Mouse (Mus musculus) kidney, postnatal 25 days (tissue): Measurements from ENCODE around the gene Vmp1.

ENCODE experiments used
- DNase-seq, 2 experiments: peaks; one replicate each; pipeline ENCODE4 v3.0.0; 2021; ENCODE audit warnings: mixed read lengths in 2 of 2

Vmp1 gene

DNA sequence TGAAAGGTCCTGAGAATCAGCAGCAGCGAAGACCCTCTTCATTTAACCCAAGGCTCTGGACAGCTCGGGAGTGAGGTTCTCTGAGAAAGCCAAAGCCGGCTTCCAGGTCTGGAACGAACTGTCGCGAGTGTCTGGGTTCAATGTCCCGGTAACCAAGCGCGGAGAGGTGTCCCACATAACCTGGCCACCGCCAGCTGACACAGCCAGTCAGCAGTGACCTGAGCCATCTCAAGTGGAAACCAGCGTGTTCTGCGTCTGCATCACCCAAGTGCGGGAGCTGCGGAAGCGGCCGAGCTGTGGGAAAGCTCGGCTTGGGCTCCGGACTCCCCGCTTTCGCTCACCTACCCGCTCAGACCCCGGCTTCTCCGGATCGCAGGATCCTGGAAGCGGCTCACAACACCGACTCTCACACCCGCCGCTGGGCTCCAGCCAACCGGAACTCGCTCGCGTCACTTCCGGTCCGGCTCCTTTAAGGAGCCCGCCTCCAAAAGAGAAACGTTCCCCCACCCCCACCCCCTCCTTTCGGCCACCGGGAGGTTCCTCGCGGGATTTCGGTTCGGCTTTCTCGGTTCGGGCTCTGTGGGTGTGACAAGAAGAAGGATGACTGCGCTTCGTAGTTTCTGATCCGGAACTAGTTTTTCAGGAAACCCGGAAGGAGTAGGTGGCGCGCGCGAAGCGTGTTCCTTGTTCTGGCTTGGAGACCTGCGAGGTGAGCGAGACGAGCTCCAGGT, at the start of gene Vmp1, which contains the start of gene Ptrh2:
Vmp1 (minus strand) TSS at position 442 of the 731 bp plus-strand sequence.
Ptrh2 (plus strand) TSS at position 591 of the 731 bp plus-strand sequence.
- peak; percentile 96 to 97 for DNase-seq

DNA sequence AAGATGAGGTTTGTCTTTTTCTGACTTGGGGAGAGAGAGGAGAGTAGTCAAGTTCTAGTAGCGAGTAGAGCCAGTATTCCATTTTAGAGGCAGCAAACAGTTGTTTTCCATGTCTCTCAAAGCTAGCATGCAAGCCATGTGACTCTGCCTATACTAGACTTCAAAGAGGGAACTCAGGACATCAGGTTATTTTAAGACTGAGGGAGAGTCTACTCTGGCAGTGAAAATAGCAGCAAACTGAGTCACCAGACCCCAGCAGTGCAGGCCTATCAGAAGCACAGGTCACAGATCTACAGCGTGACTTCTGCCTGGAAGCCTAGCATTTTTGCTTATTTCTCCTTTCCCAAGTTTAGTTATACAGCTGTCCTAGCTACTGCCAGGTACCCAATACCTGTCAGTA, 47.8 kb upstream of the Vmp1 start:
- no peak for DNase-seq

DNA sequence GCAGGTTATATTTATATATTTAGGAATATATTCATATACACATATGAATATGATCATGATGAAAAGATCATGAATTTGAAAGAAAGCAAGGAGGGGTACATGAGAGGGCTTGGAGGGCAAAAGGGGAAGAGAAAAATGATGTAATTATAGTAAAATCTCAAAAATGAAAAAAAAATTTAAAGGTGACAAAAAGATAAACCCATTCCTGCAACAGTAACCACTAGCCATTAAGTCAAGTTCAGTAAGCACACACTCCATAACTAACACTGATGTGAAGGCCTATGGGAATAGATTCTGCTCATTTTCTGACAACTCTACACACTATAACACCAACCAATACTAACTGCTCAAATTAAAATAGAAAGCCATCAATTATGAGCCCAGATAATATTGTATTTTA, 42.0 kb upstream of the Vmp1 start:
- no peak for DNase-seq

DNA sequence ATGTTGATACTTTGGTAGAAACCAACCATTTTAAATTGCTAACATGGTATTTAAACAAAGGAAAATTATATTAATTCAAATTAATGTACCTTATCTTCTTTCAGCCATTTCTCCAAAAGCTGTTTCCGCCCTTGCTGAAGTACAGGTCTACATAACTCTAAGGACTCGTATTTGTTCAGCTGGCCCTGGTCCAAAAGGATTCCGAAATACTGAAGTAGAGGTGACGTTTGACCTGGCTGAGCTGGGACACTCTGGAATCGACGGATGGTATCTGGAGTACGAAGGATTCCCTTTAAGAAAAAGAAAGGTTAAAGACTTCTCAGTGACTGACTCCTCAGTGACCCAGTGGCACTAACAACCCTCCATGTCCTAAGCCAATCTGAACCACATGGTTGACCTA, 41.3 kb upstream of the Vmp1 start:
- DNase-seq = peak; percentile 33 to 43

DNA sequence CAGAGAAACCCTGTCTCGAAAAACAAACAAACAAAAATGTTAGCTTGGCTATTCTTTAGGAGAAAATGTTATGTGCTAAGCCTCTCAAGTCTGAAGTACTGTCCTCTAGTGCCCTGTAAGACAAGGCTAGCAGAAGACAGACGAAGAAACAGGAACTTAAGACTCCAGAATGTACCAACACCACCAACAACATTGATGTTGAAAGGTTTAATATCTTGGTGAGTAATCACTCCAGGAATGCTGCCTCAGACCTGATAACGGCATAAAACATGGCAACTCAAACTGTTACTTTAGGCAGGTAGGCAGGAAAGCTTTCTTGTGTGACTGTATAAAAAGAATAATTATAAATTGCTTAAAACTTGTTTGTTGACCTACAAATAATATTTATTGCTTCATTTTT, 40.4 kb upstream of the Vmp1 start:
- DNase-seq = no peak

DNA sequence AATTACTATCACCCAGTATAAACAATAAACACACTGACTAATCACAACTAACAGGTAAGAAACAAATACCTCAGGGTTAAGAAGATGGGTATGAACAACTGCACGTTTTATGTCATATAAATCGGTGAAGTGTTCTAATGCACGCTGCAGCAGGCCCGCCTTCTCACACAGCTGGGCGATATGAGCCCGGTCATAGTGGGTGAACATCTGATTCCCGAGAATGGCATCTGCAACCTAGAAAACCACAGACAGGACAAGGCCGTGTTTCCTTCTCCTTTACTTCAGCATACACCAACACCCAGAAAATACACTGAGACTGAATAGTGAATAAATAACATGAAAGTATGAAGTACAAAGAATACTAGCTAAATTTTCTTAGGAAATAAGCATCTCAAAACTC, 35.8 kb upstream of the Vmp1 start:
- no peak for DNase-seq

DNA sequence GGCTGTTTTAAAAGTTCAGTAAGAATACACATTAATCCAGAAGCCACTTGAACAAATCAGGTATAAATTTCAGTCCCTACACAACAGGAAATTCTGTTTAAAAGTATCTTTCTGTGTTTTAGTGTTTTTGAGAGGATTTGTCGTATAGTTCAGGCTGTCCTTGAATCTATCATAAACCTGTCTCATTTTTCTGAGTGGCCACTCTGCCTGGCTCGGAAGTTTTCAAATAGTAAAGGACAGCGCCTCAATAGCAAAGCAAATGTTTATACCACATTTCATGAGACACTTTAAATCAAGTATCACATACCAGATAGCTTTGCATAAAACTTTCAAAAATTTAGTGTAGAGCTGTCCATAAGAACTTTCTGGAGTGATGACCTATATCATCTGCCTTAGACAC, 34.7 kb upstream of the Vmp1 start:
- no peak for DNase-seq

DNA sequence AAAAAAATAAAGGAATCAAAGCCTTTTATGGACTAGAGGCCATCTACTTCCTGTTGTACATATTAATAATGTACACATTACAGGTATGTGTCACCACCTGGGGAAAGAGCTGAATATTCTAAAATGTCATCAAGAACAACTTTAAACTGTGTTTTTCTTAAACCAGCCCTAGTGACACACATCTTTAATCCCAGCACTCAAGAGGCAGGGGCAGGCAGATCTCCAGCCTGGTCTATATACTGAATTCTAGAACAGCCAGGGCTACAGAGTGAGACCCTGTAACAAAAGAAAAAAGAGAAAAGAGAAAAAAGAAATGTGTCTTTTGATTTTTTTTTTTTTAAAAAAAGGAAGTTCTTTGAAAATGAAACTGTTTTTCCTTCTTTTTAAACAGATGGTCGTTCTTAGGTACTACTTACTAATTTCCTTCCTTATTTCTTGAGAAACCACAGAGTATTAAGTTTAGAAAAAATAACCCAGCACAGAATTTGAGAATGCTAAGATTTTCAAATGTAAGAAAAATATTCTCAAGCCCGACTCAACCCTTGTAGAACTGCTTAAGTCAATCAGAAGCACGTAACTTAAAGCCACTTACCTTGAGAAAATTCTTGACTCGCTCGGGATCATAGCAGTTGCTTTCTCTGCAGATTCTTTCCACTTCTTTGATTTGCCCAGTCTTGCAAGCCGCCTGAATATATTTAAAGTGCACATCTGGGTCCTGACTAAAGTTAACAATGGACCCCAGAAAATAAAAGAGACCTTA, 33.9 kb upstream of the Vmp1 start:
- no peak for DNase-seq

DNA sequence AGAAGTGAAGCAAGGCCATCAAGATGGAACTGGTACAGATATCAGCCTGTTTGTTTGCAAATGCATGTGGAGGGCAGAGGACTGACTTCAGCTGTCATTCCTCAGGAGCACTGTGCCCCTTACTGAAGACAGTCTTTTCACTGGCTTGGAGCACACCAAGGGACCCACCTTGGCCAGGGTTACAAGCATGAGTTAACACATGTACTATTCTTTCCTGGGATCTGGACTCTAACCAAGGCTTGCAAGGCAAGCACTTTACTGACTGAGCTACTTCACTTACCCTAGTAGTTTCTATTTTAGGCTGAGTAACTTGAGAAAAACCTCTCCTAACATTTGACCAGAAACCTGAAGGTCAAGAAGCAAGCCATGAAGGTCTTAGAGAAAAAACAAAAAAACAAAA, 31.0 kb upstream of the Vmp1 start:
- no peak for DNase-seq

DNA sequence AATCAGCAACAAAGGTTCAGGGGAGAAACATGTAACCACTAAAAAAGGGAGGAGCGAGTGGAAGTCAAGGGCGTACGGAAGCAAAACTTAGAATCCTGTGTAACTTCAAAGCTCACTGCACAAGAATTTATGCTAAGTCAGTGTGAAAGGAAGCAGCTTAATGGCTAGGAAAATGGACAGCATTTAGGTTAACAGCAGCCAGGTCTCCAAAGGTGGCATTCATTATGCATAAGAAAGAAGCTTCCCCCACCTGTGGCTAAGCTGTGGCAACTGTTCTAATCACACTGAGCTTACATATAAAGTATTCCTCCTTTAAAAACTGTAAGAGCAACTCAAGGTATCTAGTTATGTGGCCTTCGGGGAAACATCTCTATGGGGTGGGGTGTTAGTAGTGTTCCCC, 17.5 kb upstream of the Vmp1 start:
- no peak for DNase-seq

DNA sequence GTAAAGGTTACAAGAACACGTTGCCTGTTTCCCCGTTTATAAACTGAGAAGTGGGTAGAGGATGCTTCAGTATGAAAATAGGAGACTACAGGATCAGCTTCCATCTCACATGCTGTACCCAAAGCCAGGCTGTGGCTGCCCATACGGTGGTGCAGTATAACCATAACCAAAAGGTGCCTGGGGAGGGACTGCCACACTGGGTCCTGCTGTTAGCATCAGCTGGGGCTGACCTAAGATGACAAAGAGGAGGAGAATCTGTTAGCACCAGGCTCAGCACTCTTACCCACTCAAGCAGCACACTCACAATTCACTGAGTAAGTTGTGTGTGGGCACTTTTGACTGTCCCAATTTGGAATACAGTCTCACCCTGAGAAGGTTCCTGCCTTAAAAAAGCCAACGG, 11.8 kb upstream of the Vmp1 start:
- DNase-seq = no peak

DNA sequence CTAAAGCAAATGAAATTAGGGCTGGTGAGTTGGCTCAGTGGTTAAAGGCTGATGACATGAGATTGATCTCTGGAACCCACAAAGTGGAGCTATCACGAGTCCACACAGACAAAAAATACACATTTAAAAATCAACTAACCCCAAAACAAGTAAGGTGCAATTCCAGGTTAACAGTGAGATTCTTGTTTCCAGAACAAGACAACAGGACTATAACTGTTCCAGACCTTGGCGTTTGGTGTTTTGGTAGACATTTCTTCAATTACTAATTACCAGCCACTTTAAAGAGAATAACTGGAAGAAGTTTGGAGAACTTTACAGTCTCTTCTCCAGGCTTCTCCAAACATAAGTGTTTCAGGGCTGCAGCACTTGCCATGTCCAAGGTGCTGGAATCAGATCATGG, 8.9 kb upstream of the Vmp1 start:
- no peak for DNase-seq

DNA sequence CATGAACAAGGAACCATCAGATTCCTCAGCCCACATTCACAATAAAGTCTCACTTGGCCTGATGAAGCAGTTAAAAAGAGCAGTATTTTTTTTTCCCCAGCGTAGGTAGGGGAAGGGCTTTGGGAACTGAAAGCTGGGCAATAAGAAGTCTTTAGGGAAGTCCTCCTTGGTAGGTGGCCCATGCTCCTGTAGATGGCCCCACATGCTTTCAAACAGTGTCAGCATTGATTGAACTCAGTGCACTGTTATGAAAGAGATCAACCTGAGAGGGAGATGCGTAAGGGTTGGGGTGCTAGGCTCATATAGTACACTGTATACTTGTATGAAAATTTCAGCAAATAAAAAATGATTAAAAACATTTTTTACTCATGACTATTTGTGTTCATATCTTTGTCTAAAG, 8.3 kb upstream of the Vmp1 start:
- no peak for DNase-seq

DNA sequence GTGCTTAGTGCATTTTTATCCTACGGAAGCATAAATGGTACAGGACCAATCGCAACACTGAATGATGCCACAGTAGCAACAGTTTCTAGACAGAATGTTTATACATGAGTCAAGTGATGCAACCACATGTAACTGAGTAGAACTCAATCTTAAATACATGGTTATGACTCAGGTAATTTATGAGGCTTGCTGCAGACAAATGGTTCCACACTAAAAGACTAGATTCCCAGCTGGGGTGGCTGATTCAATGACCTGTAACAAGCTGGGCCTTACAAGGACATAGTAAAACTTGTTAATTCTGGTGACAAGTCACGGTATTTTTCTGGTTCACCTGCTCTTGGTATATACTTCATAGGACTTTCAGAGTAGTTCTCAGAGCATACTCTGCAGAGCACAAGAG, 7.8 kb upstream of the Vmp1 start:
- DNase-seq = no peak

DNA sequence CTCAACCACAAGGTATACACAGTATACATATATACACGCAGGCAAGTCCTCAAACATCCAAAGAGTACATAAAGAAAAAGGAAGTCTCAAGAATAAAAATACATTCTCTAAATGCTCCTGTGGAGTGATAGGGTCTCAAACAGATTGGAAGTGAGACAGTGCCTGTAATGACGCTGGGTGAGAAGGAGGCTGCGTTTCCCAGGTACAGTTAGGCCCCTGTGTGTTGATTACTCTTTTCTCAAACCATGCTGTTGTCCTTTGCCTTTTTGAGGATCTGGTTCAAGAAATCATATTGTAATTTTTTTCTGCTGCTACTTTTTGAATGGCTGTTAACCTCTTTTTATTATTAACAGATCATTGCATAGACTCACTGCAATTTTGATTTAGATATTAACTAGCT, 6.7 kb upstream of the Vmp1 start:
- DNase-seq = no peak

DNA sequence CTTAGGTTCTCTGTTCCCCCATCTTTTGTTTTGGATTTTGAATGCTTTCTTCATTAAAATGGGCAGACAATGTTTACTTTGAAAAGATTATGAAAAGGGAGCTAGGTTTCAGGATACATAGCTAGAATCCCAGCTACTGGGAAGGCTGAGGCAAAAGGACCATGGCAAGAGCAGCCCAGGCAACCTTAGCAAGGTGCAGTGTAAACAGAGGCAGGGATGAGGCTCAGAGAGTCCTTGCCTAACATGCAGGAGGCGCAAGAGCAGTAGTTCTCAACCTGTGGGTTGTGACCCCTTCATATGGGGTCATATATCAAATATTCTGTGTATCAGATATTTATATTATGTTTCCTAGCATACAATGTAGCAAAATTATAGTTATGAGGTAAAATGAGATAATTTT, 1.7 kb upstream of the Vmp1 start:
- no peak for DNase-seq

DNA sequence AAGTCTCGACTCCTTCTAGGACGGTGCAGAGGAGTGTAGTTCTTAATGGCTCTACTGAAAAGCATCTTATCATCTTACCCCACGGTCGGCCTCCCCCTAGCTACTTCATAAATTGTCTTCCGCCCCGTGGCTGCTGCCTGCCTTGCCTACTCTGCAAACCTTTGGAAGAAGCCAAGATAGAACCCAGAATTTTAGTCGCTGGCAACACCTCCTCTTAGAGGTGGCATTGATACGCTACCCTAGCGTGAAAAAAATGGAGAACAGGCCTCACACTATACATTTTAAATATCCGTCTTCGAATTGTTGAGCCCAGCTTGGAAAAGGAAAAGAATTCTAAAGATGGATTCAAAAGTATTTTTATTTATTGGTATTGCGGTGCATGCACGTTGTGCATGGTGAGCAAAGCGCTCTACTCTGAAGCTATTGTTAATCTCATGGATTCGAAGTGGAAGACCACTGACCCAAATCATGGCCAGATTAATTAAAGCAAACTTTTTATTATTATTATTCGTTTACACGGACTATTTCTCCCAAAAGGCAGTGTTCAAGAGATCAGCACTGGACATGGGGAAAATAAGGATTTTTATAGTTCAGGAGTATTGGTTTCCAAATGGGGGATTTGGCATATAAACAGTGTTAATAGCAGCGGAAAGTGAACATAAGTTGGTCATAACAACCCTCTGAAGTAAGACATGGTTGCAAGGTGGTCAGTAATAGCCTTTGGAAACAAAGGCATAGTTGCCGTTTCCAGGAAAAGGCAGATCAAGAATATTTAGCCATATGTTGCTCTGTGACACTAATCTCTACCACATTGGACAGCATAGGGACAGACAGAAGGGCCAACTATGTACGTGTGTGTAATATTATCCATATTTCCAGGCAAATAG, 733 bp upstream of the Vmp1 start:
- no peak for DNase-seq

DNA sequence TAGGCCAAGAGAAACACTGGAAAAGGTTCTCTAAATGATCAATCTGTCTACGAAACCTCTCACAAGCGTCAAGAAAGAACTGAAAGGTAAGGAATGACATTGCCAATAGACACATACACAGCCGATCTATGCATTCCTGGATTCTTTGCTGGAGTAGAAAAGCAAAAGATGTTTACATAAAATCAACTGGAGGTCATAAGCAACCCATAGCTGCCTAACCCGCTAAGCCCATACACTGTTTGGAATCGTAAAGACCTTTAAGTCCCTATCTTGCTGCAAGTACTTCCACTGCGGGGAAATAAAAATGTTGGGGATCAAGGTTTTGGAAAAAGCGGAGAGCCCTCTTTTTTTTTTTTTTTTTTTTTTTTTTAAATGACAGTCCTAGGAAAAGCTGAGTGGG, 775 bp downstream of the Vmp1 start:
- no peak for DNase-seq

DNA sequence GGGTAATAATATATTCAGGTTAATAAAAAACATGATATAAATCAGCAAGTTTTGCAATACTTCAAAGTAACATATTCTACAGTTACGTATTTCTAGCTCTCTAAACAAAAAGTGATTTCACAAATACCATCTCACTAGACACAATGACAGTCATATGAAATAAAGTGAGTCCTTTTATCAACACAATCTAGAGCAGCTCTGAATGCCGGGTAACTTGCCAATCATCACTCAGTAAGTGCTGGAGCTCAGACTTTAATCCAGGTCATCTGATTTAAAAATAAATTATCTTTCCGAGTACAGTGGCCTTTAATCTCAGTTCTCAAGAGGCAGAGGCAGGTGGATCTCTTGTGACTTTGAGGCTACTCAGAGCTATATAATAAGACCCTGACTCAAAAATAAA, 2.2 kb downstream of the Vmp1 start:
- no peak for DNase-seq

DNA sequence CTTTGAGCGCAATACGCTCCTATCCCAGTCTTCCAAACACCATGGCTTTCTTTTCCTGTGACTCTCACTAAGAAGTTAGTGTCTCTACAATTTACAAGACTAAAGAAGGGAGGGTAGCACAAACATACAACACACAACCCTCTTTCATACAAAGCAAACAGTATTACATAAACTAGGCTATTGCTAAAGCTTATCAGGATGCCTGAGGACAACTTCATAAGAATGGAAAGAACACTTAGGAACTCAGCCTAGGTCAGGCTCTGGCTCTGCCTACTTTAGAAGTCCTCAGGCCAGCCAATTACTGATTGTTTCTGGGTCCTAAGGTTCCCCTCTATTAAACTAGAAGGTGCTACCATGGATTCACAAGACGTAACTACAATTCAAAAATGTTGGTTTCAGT, 2.9 kb downstream of the Vmp1 start:
- no peak for DNase-seq

DNA sequence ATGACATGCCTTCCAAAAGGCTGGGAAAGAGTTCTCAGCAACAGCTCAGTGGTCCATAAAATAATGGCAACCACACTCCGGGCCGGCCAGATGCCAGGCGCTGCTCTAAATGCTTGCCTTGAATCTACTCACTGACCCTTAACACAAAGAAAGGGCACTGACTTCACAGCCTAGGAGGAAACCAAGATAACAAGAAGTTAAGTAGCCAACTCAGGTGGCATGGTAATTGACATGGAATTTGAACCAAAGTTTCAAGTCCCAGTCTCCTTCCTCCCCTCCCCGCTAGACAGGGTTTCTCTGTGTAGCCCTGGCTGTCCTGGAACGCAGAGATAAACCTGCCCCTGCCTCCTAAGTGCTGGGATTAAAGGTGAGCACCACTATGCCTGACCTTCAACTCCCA, 4.7 kb downstream of the Vmp1 start:
- peak; percentile 64 to 71 for DNase-seq

DNA sequence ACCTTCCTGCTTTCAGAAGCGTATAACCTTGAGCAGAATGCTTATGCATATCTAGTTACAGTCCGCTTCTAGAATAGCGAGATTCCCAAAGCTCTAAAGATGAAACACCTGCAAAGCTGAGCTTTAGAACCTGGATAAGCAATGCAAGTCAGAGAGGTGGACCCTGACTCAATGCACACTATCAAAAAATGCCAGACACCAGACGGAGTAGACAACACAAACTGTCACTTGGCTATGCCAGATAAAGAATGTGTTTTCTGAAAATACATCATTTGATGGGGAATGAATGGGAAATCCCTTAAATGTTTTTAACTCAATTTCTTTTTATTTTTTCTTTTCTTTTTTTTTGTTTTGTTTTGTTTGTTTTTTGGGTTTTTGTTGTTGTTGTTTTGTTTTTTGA, 8.1 kb downstream of the Vmp1 start:
- DNase-seq = no peak

DNA sequence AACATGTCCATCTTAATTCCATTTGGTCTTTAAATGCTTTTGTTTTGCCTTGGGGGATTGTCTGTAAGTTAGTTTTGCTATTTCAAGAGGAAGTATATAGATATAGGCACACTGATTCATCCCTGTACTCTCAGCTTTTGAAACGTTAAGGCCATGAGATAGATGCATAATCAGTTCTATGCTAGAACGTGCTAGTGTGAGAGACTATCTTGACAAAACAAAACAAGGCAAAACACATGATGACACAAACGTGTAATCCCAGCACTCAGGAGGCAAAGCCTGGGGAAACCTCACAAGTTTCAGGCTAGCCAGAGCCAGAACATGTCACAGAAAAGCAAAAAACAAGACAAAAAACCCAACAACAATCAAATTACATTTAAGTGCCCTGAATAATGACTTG, 10.9 kb downstream of the Vmp1 start:
- DNase-seq = no peak
